ENCODE assay signal across 31 mouse cellular contexts in genomic region chr14:8511276-8511675, GRCm38 (mm10).
DNase-seq lines count a peak whose midpoint lies in the region; ATAC-seq and TF ChIP-seq lines count a peak whose summit lies in the region.
"Had no signal": no experiment of that assay in that cellular context is flagged by ENCODE, and none has a peak within 500 bp of the region (broad histone marks: within the 10 kb centered on the region; RNA-seq: fewer than 3 reads in every experiment).

No protein-coding gene starts in this region.

- H3K4me2 ChIP-seq in forebrain, embryonic 16.5 days (ENCODE audit: low read length) = no peak overlapping the region
- no peak overlapping the region for H3K4me2 ChIP-seq in liver, embryonic 12.5 days
- H3K4me2 ChIP-seq: heart, embryonic 11.5 days; hindbrain, embryonic 12.5 days; intestine, embryonic 15.5 days; limb, embryonic 13.5 days; liver, embryonic 11.5 days; midbrain, embryonic 12.5 days; neural tube, embryonic 12.5 days; stomach, embryonic 15.5 days had no signal

- no peaks in the 10 kb centered on the region for H3K36me3 ChIP-seq in forebrain, embryonic 16.5 days (ENCODE audit: control insufficient read depth, insufficient read depth)
- H3K36me3 ChIP-seq in liver, embryonic 12.5 days = no peaks in the 10 kb centered on the region
- H3K36me3 ChIP-seq: hindbrain, embryonic 12.5 days; intestine, embryonic 15.5 days; limb, embryonic 13.5 days; midbrain, embryonic 12.5 days; neural tube, embryonic 12.5 days; stomach, embryonic 15.5 days had no signal

- H3K9me3 ChIP-seq in forebrain, embryonic 16.5 days (ENCODE audit: control insufficient read depth, low read length) = no peaks in the 10 kb centered on the region
- H3K9me3 ChIP-seq in liver, embryonic 12.5 days (replicated peaks) = no peaks in the 10 kb centered on the region
- H3K9me3 ChIP-seq: hindbrain, embryonic 12.5 days; intestine, embryonic 15.5 days; limb, embryonic 13.5 days; megakaryocyte, embryonic 14.5 days; midbrain, embryonic 12.5 days; neural tube, embryonic 12.5 days; stomach, embryonic 15.5 days had no signal

- TF ChIP-seq CTCF in layer of hippocampus, adult 2 months (conservative IDR thresholded peaks at IDR 0.05) = no peak

- H3K27me3 ChIP-seq in forebrain, embryonic 16.5 days (replicated peaks; ENCODE audit: control insufficient read depth, insufficient read depth, low read length) = no peaks in the 10 kb centered on the region
- H3K27me3 ChIP-seq in liver, embryonic 12.5 days (replicated peaks) = no peaks in the 10 kb centered on the region
- H3K27me3 ChIP-seq: hindbrain, embryonic 12.5 days; intestine, embryonic 15.5 days; limb, embryonic 13.5 days; megakaryocyte, embryonic 14.5 days; midbrain, embryonic 12.5 days; neural tube, embryonic 12.5 days; stomach, embryonic 15.5 days had no signal

- no peak overlapping the region for H3K9ac ChIP-seq in forebrain, embryonic 16.5 days (replicated peaks; ENCODE audit: low read depth, low read length)
- no peak overlapping the region for H3K9ac ChIP-seq in liver, embryonic 12.5 days
- H3K9ac ChIP-seq: hindbrain, embryonic 12.5 days; intestine, embryonic 15.5 days; limb, embryonic 13.5 days; liver, postnatal 0 days; midbrain, embryonic 12.5 days; neural tube, embryonic 12.5 days; stomach, embryonic 15.5 days had no signal

- intact Hi-C loops in left cerebral cortex, postnatal 4 days (cut with DNase I) = no loop called here

- ATAC-seq in forebrain, embryonic 16.5 days = peak; percentile 82
- ATAC-seq in liver, embryonic 12.5 days = no peak
- ATAC-seq: CD4-positive, CD25-positive, alpha-beta regulatory T cell, adult 4 months; hindbrain, postnatal 0 days; intestine, embryonic 15.5 days; liver, postnatal 0 days had no signal

- WGBS in forebrain, embryonic 16.5 days = 17% methylated on average over 4 of the region's 4 CpGs
- WGBS in liver, embryonic 12.5 days (ENCODE audit: insufficient replicate concordance) = 69% methylated on average over 4 of the region's 4 CpGs

- H3K27ac ChIP-seq in layer of hippocampus, adult 2 months = peak overlapping the region; percentile 94
- peak overlapping the region; percentile 91 for H3K27ac ChIP-seq in forebrain, embryonic 16.5 days (ENCODE audit: low read length)
- H3K27ac ChIP-seq in liver, embryonic 12.5 days = no peak overlapping the region
- H3K27ac ChIP-seq: hindbrain, embryonic 12.5 days; hindbrain, postnatal 0 days; intestine, embryonic 15.5 days; limb, embryonic 13.5 days; midbrain, embryonic 12.5 days; neural tube, embryonic 12.5 days; stomach, embryonic 15.5 days had no signal

- H3K4me3 ChIP-seq in layer of hippocampus, adult 2 months = no peak overlapping the region
- no peak overlapping the region for H3K4me3 ChIP-seq in forebrain, embryonic 16.5 days (replicated peaks; ENCODE audit: low read length)
- no peak overlapping the region for H3K4me3 ChIP-seq in liver, embryonic 12.5 days
- H3K4me3 ChIP-seq: hindbrain, embryonic 12.5 days; intestine, embryonic 15.5 days; limb, embryonic 13.5 days; megakaryocyte, embryonic 14.5 days; midbrain, embryonic 12.5 days; myocyte; neural tube, embryonic 12.5 days; stomach, embryonic 15.5 days had no signal

- H3K4me1 ChIP-seq in forebrain, embryonic 16.5 days (replicated peaks; ENCODE audit: control insufficient read depth, insufficient read depth, low read length) = peaks cover 20% of the 10 kb centered on the region
- no peaks in the 10 kb centered on the region for H3K4me1 ChIP-seq in liver, embryonic 12.5 days
- H3K4me1 ChIP-seq: hindbrain, embryonic 12.5 days; intestine, embryonic 15.5 days; limb, embryonic 13.5 days; megakaryocyte, embryonic 14.5 days; midbrain, embryonic 12.5 days; neural tube, embryonic 12.5 days; stomach, embryonic 15.5 days had no signal

- peak in 1 of 2 experiments; percentile 58 for DNase-seq in layer of hippocampus, adult 2 months (ENCODE audit: low spot score in 2 of 2)
- no peak for DNase-seq in layer of hippocampus, postnatal 25 days (ENCODE audit: extremely low spot score in 1 of 2, low spot score in 1 of 2)
- DNase-seq in brain, adult 2 months (ENCODE audit: low read depth, low spot score) = peak; percentile 59
- DNase-seq in brain, embryonic 18.5 days (ENCODE audit: low read depth, low spot score) = peak; percentile 42
- no peak for DNase-seq in left cerebral cortex, postnatal 4 days
- DNase-seq: adrenal gland, postnatal 25 days; cerebellum, adult 8-10 months; cerebellum, postnatal 25 days; gastrocnemius, postnatal 36 days; heart, adult 18-20 months; heart, postnatal 36 days; kidney, adult 2 months; kidney, postnatal 36 days; liver, postnatal 0 days; lung, postnatal 4 days; thymus, adult 18-20 months; thymus, postnatal 25 days had no signal

Comparison
In these comparisons a context has a peak if more than half of its experiments do, and no peak if none do; other contexts are left out.
1. DNase-seq: peak in brain, adult 2 months (single experiment) and brain, embryonic 18.5 days (single experiment); none in layer of hippocampus, postnatal 25 days (0 of 2) and left cerebral cortex, postnatal 4 days (single experiment).